Mouse (Mus musculus) bone marrow, adult 2 months (tissue): ENCODE measurements around the gene Sap18.

Source experiments
- CTCF ChIP-seq: fragments of 200-500 bp; IDR thresholded peaks from 2 replicates; pipeline ENCODE4 v1.5.1; 2011; ENCODE audit warnings: low read length, control low read depth; ENCODE audit not compliant: control insufficient read depth, insufficient read depth
- POLR2A ChIP-seq: fragments of 200-500 bp; IDR thresholded peaks from 2 replicates; pipeline ENCODE4 v1.6.1; 2011; ENCODE audit warnings: low read depth, mild to moderate bottlenecking, control low read depth, low read length, borderline replicate concordance; ENCODE audit not compliant: control insufficient read depth

DNA sequence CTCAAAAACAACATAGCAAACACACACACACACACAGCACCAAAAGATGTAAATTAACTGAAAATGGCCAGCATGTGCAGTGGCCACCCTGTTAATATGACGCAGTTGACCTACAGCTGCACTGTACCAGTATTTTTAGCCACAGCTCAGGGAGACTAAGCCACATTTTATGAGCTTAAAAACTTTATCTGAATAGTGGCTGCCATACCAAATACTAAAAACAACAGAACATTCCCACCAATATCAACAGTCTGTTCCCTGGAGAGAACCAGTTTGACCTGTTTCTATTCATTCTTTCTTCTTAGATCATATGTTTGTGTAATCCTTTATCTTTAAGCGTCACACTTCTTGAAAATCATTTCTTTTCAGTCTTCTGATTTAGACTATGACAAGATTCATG, 12.9 kb downstream of the Sap18 start:
- TF ChIP-seq POLR2A (no peak), CTCF (no peak)
